Mouse (Mus musculus): ENCODE results near the gene Tmem131l.

- TF ChIP-seq CHD2 (IDR thresholded peaks at IDR 0.05; ENCODE audit: low read depth, low read length) (no peak), HCFC1 (IDR thresholded peaks at IDR 0.05; ENCODE audit: borderline replicate concordance, insufficient read depth, low read length) (no peak), MAFK (IDR thresholded peaks at IDR 0.05; ENCODE audit: insufficient read depth, low read depth, low read length) (no peak), ZC3H11A (IDR thresholded peaks at IDR 0.05; ENCODE audit: borderline replicate concordance, low read depth, low read length) (no peak), ZNF384 (IDR thresholded peaks at IDR 0.05; ENCODE audit: low read depth, low read length) (no peak)
These were observed 69.3 kb downstream of the Tmem131l start for GRCm38 (mm10) chr3:83970629-83971028.

Measured in ES-E14 (cell line).